ENCODE assay signal across 15 mouse cellular contexts in the genomic region with DNA sequence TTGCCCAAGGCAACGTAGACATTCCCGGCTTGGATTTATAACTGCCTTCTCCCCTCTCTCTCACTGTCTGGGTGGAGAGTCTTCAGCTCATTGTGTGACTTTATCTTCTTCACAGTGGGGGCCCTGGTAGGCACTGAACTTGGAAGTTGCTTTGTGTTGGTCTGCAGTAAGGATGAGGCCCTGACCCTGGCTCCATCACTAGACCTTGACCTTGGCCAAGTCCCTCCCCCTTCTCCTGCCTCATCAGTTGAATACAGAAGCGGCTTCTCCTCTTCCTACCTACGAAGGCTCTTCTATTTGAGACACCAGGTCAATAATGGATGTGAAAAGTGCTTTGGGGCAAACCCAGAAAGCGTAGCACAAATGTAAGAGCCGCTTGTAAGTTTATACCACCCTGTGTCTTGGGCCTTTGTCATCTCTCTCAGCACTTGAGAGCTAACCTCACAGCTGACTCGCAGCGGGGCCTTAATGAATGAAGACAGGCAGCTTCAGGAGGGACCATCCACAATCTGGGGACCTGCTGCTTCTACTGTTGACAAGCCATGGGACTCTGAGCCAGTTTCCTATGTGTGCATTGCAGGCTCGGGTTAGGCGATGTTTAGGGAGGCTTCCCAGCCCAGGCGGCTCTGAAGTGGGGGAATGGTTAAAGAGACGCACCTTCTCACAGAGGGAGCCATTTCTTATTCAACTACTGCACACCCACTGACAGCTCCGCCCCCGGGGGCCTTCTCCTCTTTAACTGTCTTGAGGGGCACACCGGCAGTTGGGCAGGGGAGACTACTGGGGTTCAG. TPM values are rescaled to one million over a fixed set of nuclear protein-coding genes. Genes with fewer than 3 reads are reported as not detected.
A peak's percentile ranks its signal among the peaks of the same experiment; 100 is the strongest.
DNase-seq lines count a peak whose midpoint lies in the region; ATAC-seq and TF ChIP-seq lines count a peak whose summit lies in the region.
"Had no signal": no experiment of that assay in that cellular context is flagged by ENCODE, and none has a peak within 500 bp of the region (broad histone marks: within the 10 kb centered on the region; RNA-seq: fewer than 3 reads in every experiment).

No protein-coding gene starts in this region.

- no peak overlapping the region for H3K4me3 ChIP-seq in cerebellum, adult 2 months (replicated peaks; ENCODE audit: insufficient read depth, low read depth, low read length)
- H3K4me3 ChIP-seq in kidney, adult 2 months (ENCODE audit: insufficient read depth, low read depth, low read length), result no peak overlapping the region
- no peak overlapping the region for H3K4me3 ChIP-seq in kidney, embryonic 14.5 days (ENCODE audit: low read length)
- no peak overlapping the region for H3K4me3 ChIP-seq in midbrain, embryonic 15.5 days

- no peak for TF ChIP-seq CTCF in cerebellum, adult 2 months (IDR thresholded peaks at IDR 0.05; ENCODE audit: borderline replicate concordance, insufficient read depth, low read depth, low read length)
- TF ChIP-seq CTCF in kidney, adult 2 months (conservative IDR thresholded peaks at IDR 0.05; ENCODE audit: insufficient read depth, insufficient read length, low read depth, low read length), result no peak

- no peak for ATAC-seq in kidney, embryonic 14.5 days (ENCODE audit: low FRiP score, low TSS enrichment)
- ATAC-seq in midbrain, embryonic 15.5 days (replicated peaks), result no peak
- ATAC-seq: liver, postnatal 0 days had no signal

- TF ChIP-seq POLR2A in cerebellum, adult 2 months (IDR thresholded peaks at IDR 0.05; ENCODE audit: borderline replicate concordance, insufficient read depth, low read length), result no peak
- no peak for TF ChIP-seq POLR2A in kidney, adult 2 months (IDR thresholded peaks at IDR 0.05; ENCODE audit: low read depth, low read length)

- no peaks in the 10 kb centered on the region for H3K27me3 ChIP-seq in cerebellum, adult 2 months (ENCODE audit: control insufficient read depth, insufficient read depth, low read length)
- no peaks in the 10 kb centered on the region for H3K27me3 ChIP-seq in kidney, adult 2 months (replicated peaks; ENCODE audit: control insufficient read depth, insufficient read depth, low read length)
- H3K27me3 ChIP-seq in kidney, embryonic 14.5 days (ENCODE audit: control insufficient read depth, insufficient read depth, low read length), result no peaks in the 10 kb centered on the region; the same call in 1 of the 2 replicates
- no peaks in the 10 kb centered on the region for H3K27me3 ChIP-seq in midbrain, embryonic 15.5 days (replicated peaks)

- 56% methylated on average over 15 of the region's 15 CpGs for WGBS in cerebellum, adult 2 months
- WGBS in kidney, adult 2 months, result 73% methylated on average over 15 of the region's 15 CpGs
- 35% methylated on average over 15 of the region's 15 CpGs for WGBS in kidney, embryonic 14.5 days
- 29% methylated on average over 15 of the region's 15 CpGs for whole genome bisulfite sequencing in midbrain, embryonic 15.5 days

- H3K4me1 ChIP-seq in cerebellum, adult 2 months (ENCODE audit: control insufficient read depth, insufficient read depth, low read length), result peaks cover 5% of the 10 kb centered on the region
- H3K4me1 ChIP-seq in kidney, adult 2 months (ENCODE audit: control insufficient read depth, insufficient read depth, low read length), result peaks cover 7% of the 10 kb centered on the region; the same call in 1 of the 2 replicates
- H3K4me1 ChIP-seq in kidney, embryonic 14.5 days (ENCODE audit: control insufficient read depth, insufficient read depth, low read length), result peaks cover 30% of the 10 kb centered on the region
- H3K4me1 ChIP-seq in midbrain, embryonic 15.5 days, result peaks cover 53% of the 10 kb centered on the region

- DNase-seq in cerebellum, adult 2 months, result no peak
- no peak for DNase-seq in cerebellum, postnatal 25 days
- DNase-seq in kidney, adult 2 months, result peak; percentile 27
- peak; percentile 34 for DNase-seq in brain, adult 2 months (ENCODE audit: low read depth, low spot score)
- DNase-seq in urinary bladder, postnatal 4 days (ENCODE audit: low spot score in 2 of 2), result no peak
- no peak for DNase-seq in layer of hippocampus, adult 18-20 months (ENCODE audit: low spot score in 2 of 2)
- DNase-seq: heart, postnatal 14 days; liver, postnatal 0 days; thymus, adult 2 months had no signal

- H3K27ac ChIP-seq in cerebellum, adult 2 months (ENCODE audit: insufficient read depth, low read length), result peak overlapping the region; percentile 90; the same call in 1 of the 2 replicates
- H3K27ac ChIP-seq in kidney, adult 2 months (ENCODE audit: insufficient read depth, low read depth, low read length), result no peak overlapping the region
- no peak overlapping the region for H3K27ac ChIP-seq in kidney, embryonic 14.5 days (ENCODE audit: low read depth, low read length)
- H3K27ac ChIP-seq in midbrain, embryonic 15.5 days, result peak overlapping the region; percentile 49
- H3K27ac ChIP-seq: limb, embryonic 13.5 days had no signal

- H3K9ac ChIP-seq in kidney, embryonic 14.5 days (ENCODE audit: low read depth, low read length), result no peak overlapping the region
- H3K9ac ChIP-seq in midbrain, embryonic 15.5 days, result no peak overlapping the region
- H3K9ac ChIP-seq: liver, postnatal 0 days had no signal

- no peaks in the 10 kb centered on the region for H3K36me3 ChIP-seq in kidney, adult 2 months (ENCODE audit: control insufficient read depth, insufficient read depth, low read length)
- no peaks in the 10 kb centered on the region for H3K36me3 ChIP-seq in kidney, embryonic 14.5 days (ENCODE audit: control insufficient read depth, insufficient read depth, low read length)
- no peaks in the 10 kb centered on the region for H3K36me3 ChIP-seq in midbrain, embryonic 15.5 days (replicated peaks)
- H3K36me3 ChIP-seq: limb, embryonic 13.5 days had no signal

- H3K4me2 ChIP-seq in kidney, embryonic 14.5 days (replicated peaks; ENCODE audit: low read depth, low read length), result no peak overlapping the region
- peak overlapping the region; percentile 95; the same call in 1 of the 2 replicates for H3K4me2 ChIP-seq in midbrain, embryonic 15.5 days

- H3K9me3 ChIP-seq in kidney, embryonic 14.5 days (ENCODE audit: control insufficient read depth, low read length), result no peaks in the 10 kb centered on the region
- no peaks in the 10 kb centered on the region for H3K9me3 ChIP-seq in midbrain, embryonic 15.5 days
- H3K9me3 ChIP-seq: limb, embryonic 13.5 days; megakaryocyte, embryonic 14.5 days had no signal

RNA-seq across cellular contexts. Expression of a gene that starts 1.6 kb away (rescaled TPM):
- 99.0 and 109 TPM in 2 replicates for polyA plus RNA-seq in cerebellum, adult 2 months (2012; rRNA removed)
- 39.6 and 40.1 TPM in 2 replicates for polyA plus RNA-seq in kidney, adult 2 months (2012; rRNA removed)
- 7.4 and 10.1 TPM in 2 replicates for polyA plus RNA-seq in kidney, embryonic 14.5 days (2014; fragmentation: Nextera tagmentation; extraction: Ambion mirVana)
- 14.8 and 15.7 TPM in 2 replicates for polyA plus RNA-seq in midbrain, embryonic 15.5 days (2015; fragmentation: Nextera tagmentation; extraction: Ambion mirVana)
- total RNA-seq in layer of hippocampus, adult 18-20 months (2021), result 100 to 1,000 TPM; 405 to 413 TPM
- total RNA-seq: MEL had no signal

RNA-seq across cellular contexts. Expression of a gene that starts 18.0 kb away (rescaled TPM):
- 40.9 and 45.3 TPM in 2 replicates for polyA plus RNA-seq in cerebellum, adult 2 months (2012; rRNA removed)
- 31.3 and 31.8 TPM in 2 replicates for polyA plus RNA-seq in kidney, adult 2 months (2012; rRNA removed)
- polyA plus RNA-seq in kidney, embryonic 14.5 days (2014; fragmentation: Nextera tagmentation; extraction: Ambion mirVana), result 16.7 and 16.9 TPM in 2 replicates
- polyA plus RNA-seq in midbrain, embryonic 15.5 days (2015; fragmentation: Nextera tagmentation; extraction: Ambion mirVana), result 18.5 and 21.5 TPM in 2 replicates
- total RNA-seq in layer of hippocampus, adult 18-20 months (2021), result 10 to 100 TPM; 67.3 to 68.5 TPM

RNA-seq across cellular contexts. Expression of a gene that starts 56.2 kb away (rescaled TPM):
- polyA plus RNA-seq in cerebellum, adult 2 months (2012; rRNA removed), result 12.4 and 15.0 TPM in 2 replicates
- not detected in 2 replicates for polyA plus RNA-seq in kidney, adult 2 months (2012; rRNA removed)
- not detected in 2 replicates for polyA plus RNA-seq in kidney, embryonic 14.5 days (2014; fragmentation: Nextera tagmentation; extraction: Ambion mirVana)
- polyA plus RNA-seq in midbrain, embryonic 15.5 days (2015; fragmentation: Nextera tagmentation; extraction: Ambion mirVana), result 9.1 and 11.1 TPM in 2 replicates
- total RNA-seq in layer of hippocampus, adult 18-20 months (2021), result 10 to 100 TPM; 31.8 to 34.3 TPM
- total RNA-seq: heart, adult 8-10 months; heart, postnatal 14 days; MEL had no signal
- polyA plus RNA-seq: limb, embryonic 13.5 days; liver, postnatal 0 days; thymus, adult 2 months had no signal

Comparison
In these comparisons a context has a peak if more than half of its experiments do, and no peak if none do; other contexts are left out.
1. DNase-seq: peak in kidney, adult 2 months (single experiment) and brain, adult 2 months (single experiment); none in cerebellum, adult 2 months (0 of 2), cerebellum, postnatal 25 days (0 of 2), urinary bladder, postnatal 4 days (0 of 2) and layer of hippocampus, adult 18-20 months (0 of 2).
2. H3K27ac ChIP-seq: peak in cerebellum, adult 2 months (single experiment) and midbrain, embryonic 15.5 days (single experiment); none in kidney, adult 2 months (single experiment) and kidney, embryonic 14.5 days (single experiment).